Mouse (Mus musculus): ENCODE measurements around the gene Eif3i.
"Not testable (repeated sequence)": the region's sequence is repeated elsewhere in the genome, so short reads cannot be mapped to it uniquely, and the experiment has no call there.

The Eif3i gene

DNA sequence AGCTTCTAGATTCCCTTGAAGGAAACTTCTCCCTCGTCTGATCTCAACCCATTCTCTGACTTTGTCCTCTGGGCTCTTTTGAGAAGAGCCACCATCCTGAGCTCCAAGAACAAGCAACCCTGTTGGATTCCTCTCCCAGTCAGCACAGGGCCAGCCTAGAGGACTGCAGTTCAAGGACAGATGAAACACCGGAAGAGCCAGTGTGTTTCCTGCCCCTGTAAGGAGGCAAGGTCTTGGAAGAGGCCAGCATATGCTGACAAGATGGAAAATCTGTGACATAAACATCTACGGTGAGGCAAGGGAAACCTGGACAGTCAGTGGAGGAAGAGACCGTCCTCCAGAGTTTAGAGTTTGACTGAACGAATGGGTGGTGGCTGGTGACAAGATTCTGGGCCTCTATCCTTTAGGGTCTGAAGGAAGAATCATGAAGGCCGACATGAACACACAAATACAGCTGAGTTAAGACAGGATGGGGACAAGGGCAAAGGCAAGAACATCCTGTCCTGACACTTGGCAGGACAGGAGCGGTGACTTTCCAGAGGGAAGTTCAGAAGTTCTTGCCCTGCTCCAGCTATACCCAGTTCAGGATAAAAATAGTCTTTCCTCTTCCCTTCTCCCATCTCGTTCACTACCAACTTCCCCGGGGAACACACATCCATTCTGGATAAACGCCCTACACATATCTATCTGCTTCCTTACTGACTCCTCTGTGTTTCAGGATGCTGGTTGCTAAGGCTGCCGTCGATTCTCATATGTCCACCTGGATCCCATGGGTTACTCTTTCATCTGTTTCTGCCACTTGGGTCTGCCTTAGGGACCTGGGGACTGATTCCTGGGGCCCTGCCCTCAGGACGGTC is 28.0 kb downstream of the Eif3i start:
- no peaks in the 10 kb centered on the region for H3K36me3 ChIP-seq (ENCODE audit: control insufficient read depth, insufficient read depth, low read length, poor library complexity, severe bottlenecking)
- no peak for DNase-seq (ENCODE audit: low read depth, low spot score)
- H3K27me3 ChIP-seq (ENCODE audit: control insufficient read depth, insufficient read depth, low read length, poor library complexity, severe bottlenecking) = no peaks in the 10 kb centered on the region

DNA sequence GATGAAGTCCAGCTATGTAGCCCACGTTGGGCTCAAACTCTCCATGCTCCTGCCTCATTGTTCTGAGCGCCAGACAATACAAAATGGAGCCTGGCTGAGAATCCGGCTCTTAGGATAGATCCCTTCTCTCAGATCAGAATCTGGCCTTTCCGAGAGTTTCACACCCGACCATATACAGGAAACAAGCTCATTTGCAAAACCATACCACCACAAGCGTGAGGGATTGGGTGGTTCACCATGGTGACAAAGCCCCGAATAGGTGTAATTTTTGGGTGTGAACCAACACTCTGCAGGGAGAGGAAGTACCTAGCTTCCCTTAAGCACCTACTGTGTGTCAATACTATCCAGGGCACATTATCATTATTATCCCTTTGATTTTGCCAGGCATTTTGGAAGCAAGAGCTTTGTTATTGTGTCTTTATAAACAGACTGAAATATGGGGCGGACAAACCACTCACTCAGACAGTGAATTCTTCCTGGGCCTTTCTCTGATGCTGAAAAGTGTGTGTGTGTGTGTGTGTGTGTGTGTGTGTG is 28.8 kb downstream of the Eif3i start:
- DNase-seq (ENCODE audit: low read depth, low spot score) = no peak
- Histone ChIP-seq H3K36me3 (ENCODE audit: control insufficient read depth, insufficient read depth, low read length, poor library complexity, severe bottlenecking) (no peaks in the 10 kb centered on the region), H3K27me3 (ENCODE audit: control insufficient read depth, insufficient read depth, low read length, poor library complexity, severe bottlenecking) (no peaks in the 10 kb centered on the region)

DNA sequence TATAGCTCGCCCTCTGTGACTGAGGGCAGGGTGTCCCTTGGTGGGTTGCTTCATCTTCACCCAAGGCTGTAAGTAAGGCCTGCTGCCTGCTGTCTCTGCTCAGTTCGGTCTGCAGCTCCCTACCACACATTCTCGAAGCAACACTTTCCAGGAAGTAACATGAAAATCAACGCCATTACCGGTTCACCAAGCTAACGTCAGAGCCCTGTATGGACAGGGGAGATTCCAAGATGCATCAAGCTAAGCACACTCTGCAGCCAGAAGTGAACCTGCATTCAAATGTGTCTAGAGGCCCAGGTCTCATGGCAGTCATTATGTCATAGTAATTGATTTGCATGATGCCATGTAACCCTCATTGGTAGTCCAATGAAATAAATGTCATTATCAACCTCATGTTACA is 30.4 kb downstream of the Eif3i start:
- DNase-seq (ENCODE audit: low read depth, low spot score) = peak; percentile 66
- Histone ChIP-seq H3K27me3 (ENCODE audit: control insufficient read depth, insufficient read depth, low read length, poor library complexity, severe bottlenecking) (no peaks in the 10 kb centered on the region), H3K36me3 (ENCODE audit: control insufficient read depth, insufficient read depth, low read length, poor library complexity, severe bottlenecking) (no peaks in the 10 kb centered on the region)

DNA sequence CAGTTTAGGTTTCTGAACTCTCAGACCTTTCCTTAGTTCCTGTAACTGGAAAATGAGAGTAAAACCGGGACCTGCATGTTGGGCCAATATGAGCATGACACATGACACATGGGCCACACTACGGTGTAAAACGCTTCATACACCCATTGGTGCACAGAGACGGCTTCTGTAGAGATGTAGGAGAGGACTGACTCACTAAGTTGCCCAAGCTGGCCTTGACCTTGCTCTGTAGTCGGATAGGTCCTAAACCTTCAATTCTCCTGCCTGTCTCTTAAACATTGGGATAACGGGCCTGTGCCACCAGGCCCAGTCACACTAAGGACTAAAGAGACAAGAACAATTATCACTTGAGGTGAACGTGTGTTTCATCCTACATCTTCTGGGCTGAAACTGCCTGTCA is 32.1 kb downstream of the Eif3i start:
- no peak for DNase-seq (ENCODE audit: low read depth, low spot score)
- H3K36me3 ChIP-seq (ENCODE audit: control insufficient read depth, insufficient read depth, low read length, poor library complexity, severe bottlenecking) = no peaks in the 10 kb centered on the region
- H3K27me3 ChIP-seq (ENCODE audit: control insufficient read depth, insufficient read depth, low read length, poor library complexity, severe bottlenecking) = no peaks in the 10 kb centered on the region

DNA sequence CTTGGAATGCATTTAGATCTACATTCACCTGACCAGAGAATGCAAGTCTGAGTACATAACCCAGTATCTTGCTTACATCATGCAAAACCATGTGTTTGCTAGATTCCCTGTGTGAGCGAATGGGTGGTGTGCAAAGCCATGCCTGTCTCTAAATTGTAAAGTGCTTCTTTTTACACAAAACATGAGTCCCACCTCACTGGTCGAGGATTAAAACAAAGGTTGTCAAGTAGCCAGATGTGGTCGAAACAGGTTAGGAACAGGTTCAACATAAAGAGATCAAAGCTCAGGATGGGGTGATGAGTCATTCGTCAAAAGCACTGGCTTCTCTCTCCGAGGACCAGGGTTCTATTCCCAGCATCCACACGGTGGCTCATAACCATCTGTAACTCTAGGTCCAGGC is 35.3 kb downstream of the Eif3i start:
- Histone ChIP-seq H3K27me3 (ENCODE audit: control insufficient read depth, insufficient read depth, low read length, poor library complexity, severe bottlenecking) (no peaks in the 10 kb centered on the region), H3K36me3 (ENCODE audit: control insufficient read depth, insufficient read depth, low read length, poor library complexity, severe bottlenecking) (no peaks in the 10 kb centered on the region)
- no peak for DNase-seq (ENCODE audit: low read depth, low spot score)

DNA sequence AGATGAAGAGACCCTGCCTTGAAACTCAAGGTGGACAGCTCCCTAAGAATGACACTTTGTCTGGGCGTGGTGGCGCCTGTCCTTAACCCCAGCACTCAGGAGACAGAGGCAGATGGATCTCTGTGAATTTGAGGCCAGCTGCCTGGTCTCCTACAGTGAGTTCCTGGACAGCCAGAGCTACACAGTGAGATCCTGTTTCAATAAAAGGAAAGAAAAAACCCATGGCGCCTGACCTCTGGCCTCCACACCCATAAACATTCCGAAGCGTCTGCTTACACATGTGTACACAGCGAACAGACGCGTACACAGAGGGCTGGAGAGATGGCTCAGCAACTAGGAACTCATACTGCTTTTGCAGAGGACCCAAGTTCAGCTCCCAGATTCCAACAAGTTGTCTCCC is 36.7 kb downstream of the Eif3i start:
- no peak for DNase-seq (ENCODE audit: low read depth, low spot score)
- no peaks in the 10 kb centered on the region for H3K36me3 ChIP-seq (ENCODE audit: control insufficient read depth, insufficient read depth, low read length, poor library complexity, severe bottlenecking)
- H3K27me3 ChIP-seq (ENCODE audit: control insufficient read depth, insufficient read depth, low read length, poor library complexity, severe bottlenecking) = no peaks in the 10 kb centered on the region

DNA sequence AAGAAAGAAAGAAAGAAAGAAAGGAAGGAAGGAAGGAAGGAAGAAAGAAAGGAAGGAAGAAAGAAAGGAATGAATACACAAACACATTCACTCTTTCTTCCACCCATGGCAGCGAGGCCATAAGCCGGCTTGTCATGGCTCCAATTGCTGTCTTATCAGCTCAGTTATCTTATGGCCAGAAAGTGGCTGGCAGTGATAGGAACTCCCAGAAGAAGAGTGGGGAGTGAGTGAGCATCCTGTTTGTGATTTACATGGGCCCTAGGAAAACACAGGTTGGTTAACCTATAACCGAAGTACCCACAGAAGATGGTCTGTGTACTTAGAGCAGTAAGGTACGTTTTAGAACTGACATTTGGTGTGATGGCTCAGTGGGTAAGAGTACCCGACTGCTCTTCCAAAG is 39.3 kb downstream of the Eif3i start:
- Histone ChIP-seq H3K36me3 (ENCODE audit: control insufficient read depth, insufficient read depth, low read length, poor library complexity, severe bottlenecking) (no peaks in the 10 kb centered on the region), H3K27me3 (ENCODE audit: control insufficient read depth, insufficient read depth, low read length, poor library complexity, severe bottlenecking) (no peaks in the 10 kb centered on the region)
- no peak for DNase-seq (ENCODE audit: low read depth, low spot score)

DNA sequence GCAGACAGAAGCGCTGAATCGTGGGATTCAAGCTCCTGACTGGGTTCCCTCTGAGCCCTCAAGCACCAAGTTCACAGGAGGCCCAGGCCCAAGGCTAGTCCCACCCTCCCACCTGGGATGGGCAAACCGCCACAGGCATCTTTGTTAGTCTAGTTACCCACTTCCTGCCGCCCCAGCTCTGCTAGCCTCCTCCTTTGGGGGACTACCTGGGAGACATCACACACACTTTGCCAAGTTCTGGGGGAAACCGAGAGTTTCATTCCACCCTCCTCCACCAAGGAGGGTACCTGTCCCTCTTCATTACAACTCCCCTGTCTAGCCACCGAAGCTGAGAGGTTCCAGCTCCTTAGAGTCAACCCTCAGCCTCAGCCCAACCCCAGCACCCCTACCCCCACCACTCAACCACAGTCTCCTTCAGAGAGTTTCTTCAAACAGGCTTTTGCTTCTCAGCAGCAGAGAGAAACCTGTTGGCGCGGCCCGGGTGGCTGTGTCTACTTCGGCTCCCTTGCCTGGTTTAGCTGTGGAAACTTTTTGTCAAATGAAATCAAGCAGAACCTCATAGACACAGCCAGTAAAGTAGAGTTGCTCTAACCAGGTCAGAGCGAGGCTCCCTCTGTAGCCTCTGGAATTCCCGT is 42.0 kb downstream of the Eif3i start:
- DNase-seq (ENCODE audit: low read depth, low spot score) = peak; percentile 40
- no peaks in the 10 kb centered on the region for H3K27me3 ChIP-seq (ENCODE audit: control insufficient read depth, insufficient read depth, low read length, poor library complexity, severe bottlenecking)
- H3K36me3 ChIP-seq (ENCODE audit: control insufficient read depth, insufficient read depth, low read length, poor library complexity, severe bottlenecking) = no peaks in the 10 kb centered on the region

DNA sequence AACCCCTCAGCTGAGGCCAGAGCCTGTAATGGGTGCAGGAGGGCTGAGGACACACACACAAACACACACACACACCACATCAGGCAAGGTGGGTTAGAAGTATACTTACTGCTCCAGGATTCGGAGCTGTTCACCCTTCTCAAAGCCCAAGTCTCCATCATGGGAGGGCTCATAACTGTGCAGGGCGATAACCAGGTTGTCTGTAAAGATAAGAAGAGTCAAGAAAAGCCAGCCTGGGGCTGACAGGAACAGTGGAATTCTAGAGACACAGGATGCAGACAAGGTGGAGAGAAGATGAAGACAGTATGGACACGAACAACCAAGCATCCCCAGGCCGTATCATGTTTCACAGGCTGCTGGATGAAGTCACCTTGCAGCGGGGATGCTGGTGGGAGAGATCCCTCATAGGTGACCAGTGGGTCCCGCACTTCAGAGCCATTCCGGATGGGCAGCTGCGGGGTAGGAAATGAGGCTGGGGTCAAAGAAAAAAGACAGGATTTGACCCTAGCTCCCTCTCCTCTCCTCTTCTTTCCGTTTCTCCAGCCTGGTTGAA is 43.1 kb downstream of the Eif3i start:
- no peaks in the 10 kb centered on the region for H3K27me3 ChIP-seq (ENCODE audit: control insufficient read depth, insufficient read depth, low read length, poor library complexity, severe bottlenecking)
- DNase-seq (ENCODE audit: low read depth, low spot score) = no peak
- H3K36me3 ChIP-seq (ENCODE audit: control insufficient read depth, insufficient read depth, low read length, poor library complexity, severe bottlenecking) = no peaks in the 10 kb centered on the region

DNA sequence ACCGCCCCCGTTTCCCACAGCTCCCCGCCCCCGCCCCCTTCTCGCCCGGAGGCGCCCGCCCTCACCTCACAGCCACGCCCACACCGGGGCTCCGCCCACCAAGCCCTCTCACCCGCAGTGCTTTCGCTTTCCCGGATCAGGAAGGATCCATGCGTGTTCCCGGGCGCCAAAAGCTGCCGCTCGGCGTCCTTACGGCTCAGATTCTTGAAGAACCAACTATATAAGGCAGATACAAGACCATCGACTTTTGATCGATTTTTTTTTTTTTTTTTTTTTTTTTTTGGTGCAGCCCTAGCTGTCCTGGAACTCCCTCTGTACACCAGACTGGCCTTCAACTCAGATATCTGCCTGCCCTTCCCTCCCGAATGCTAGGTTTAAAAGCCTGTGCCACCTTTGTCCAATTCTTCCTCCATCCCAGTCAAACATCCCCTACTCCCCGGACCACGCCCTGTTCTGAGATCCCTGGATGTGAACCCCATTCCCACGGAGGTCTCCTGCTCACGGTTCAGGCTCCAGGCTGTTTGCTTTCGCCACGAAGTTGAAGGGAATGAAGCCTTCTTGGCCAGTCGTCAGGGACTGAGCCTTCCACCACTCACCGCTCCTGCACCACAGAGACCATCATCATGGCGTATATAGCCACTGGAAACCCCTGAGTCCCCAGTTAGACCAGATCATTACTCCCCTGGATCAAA is 43.8 kb downstream of the Eif3i start:
- Histone ChIP-seq H3K36me3 (ENCODE audit: control insufficient read depth, insufficient read depth, low read length, poor library complexity, severe bottlenecking) (no peaks in the 10 kb centered on the region), H3K27me3 (ENCODE audit: control insufficient read depth, insufficient read depth, low read length, poor library complexity, severe bottlenecking) (no peaks in the 10 kb centered on the region)
- DNase-seq (ENCODE audit: low read depth, low spot score) = peak; percentile 88

DNA sequence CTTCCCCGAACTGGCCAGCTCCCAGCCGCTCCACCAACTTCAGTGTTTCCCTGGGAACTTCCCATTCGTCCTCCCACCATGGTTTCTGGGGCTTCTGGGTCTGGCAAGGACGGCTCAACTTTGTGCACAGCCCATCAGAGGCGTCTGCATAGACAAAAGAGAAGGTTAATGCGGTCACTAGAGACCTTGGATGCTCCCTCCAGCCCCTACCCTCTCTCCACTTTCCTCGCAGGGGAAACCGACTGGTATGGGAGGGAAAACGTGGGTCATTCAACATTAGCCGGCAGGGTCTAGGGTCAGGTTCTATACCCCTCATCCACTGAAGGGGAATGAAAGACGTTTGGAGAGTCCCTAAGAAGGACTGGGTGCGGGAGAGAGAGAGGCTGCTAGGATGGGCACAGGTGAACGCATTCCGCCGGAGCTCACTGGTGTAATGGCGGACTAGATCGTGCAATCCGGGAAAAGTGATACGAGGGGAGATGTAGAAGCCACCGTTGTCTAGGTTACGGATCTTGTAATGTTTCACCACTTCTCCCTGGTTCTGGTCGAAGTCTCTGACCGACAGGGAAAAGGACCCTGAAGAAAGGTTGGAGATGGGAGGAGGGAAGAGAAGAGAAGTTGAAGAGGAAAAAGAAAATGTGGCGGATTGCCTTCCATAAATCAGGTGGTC is 44.5 kb downstream of the Eif3i start:
- Histone ChIP-seq H3K27me3 (ENCODE audit: control insufficient read depth, insufficient read depth, low read length, poor library complexity, severe bottlenecking) (no peaks in the 10 kb centered on the region), H3K36me3 (ENCODE audit: control insufficient read depth, insufficient read depth, low read length, poor library complexity, severe bottlenecking) (no peaks in the 10 kb centered on the region)
- no peak for DNase-seq (ENCODE audit: low read depth, low spot score)

DNA sequence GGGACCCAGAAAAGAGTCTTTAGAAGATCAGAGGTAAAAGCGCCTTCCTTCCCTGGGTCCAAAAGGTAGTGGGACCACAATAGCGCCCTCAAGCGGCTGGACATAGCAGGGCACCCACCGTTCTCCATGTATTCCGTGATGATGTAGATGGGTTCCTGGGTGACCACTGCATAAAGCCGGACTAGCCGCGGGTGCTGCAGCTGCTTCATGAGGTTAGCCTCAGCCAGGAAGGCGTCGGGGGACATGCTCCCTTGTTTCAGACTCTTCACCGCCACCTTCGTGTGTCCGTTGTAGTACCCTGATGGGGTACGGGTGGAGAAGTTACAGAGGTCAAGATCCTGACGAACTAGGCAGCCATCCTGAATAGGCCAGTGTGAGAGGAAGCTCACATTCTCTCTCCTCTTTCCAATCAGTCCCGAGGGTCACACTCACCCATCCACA is 45.0 kb downstream of the Eif3i start:
- peak; percentile 61 for DNase-seq (ENCODE audit: low read depth, low spot score)
- Histone ChIP-seq H3K36me3 (ENCODE audit: control insufficient read depth, insufficient read depth, low read length, poor library complexity, severe bottlenecking) (no peaks in the 10 kb centered on the region), H3K27me3 (ENCODE audit: control insufficient read depth, insufficient read depth, low read length, poor library complexity, severe bottlenecking) (no peaks in the 10 kb centered on the region)

DNA sequence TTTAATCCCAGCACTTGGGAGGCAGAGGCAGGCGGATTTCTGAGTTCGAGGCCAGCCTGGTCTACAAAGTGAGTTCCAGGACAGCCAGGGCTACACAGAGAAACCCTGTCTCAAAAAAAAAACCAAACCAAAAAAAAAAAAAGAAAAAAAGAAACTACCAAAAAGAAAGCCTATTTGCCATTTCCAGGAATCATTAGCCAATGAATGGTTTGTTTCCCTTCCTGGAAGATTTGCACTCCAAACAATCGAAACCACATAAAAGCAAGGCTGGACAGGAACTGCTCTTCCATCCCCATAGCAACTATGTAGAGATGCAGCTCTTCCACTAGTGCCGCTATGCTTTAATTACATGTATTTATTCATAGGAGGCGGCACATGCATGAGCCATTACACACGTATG is 45.9 kb downstream of the Eif3i start:
- DNase-seq (ENCODE audit: low read depth, low spot score); H3K27me3 ChIP-seq (ENCODE audit: control insufficient read depth, insufficient read depth, low read length, poor library complexity, severe bottlenecking); H3K36me3 ChIP-seq (ENCODE audit: control insufficient read depth, insufficient read depth, low read length, poor library complexity, severe bottlenecking): not testable (repeated sequence)

DNA sequence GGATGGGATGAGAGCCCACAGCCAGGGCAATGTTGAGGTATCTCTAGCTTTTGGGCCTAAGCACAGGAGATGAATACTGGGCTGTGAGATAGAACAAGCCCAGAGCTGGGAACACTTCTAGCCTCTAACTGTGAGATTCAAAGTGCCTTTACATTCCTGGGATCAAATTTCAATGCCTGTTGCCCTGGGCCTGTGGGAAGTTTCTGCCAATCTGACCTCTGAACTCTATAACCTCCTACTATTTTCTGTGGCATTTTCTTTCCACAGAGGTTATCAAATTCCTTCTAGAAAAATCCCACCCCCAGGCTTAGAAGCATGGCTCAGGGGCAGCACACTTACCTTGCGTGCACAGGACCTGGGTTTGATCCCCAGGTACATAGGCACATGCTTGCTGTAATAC is 50.2 kb downstream of the Eif3i start:
- no peaks in the 10 kb centered on the region for H3K36me3 ChIP-seq (ENCODE audit: control insufficient read depth, insufficient read depth, low read length, poor library complexity, severe bottlenecking)
- H3K27me3 ChIP-seq (ENCODE audit: control insufficient read depth, insufficient read depth, low read length, poor library complexity, severe bottlenecking) = no peaks in the 10 kb centered on the region

More for the DNA sequence above, 50.2 kb downstream of the Eif3i start:
- DNase-seq (ENCODE audit: low read depth, low spot score) = no peak
